ENCODE assay signal across 24 mouse cellular contexts in genomic region chrX:120044646-120045045, GRCm38 (mm10).
"Had no signal": no experiment of that assay in that cellular context is flagged by ENCODE, and none has a peak within 500 bp of the region (broad histone marks: within the 10 kb centered on the region; RNA-seq: fewer than 3 reads in every experiment).

No protein-coding gene starts in this region.

- H3K9me3 ChIP-seq: forebrain, embryonic 15.5 days; heart, embryonic 13.5 days; heart, embryonic 15.5 days; hindbrain, embryonic 13.5 days; hindbrain, embryonic 15.5 days; limb, embryonic 13.5 days; limb, embryonic 15.5 days had no signal

- H3K4me3 ChIP-seq: forebrain, embryonic 15.5 days; heart, adult 2 months; heart, embryonic 13.5 days; heart, embryonic 15.5 days; hindbrain, embryonic 13.5 days; hindbrain, embryonic 15.5 days; limb, embryonic 13.5 days; limb, embryonic 15.5 days had no signal

- DNase-seq: forebrain, postnatal 0 days; gastrocnemius, postnatal 14 days; gastrocnemius, postnatal 36 days; heart, adult 11 months; heart, adult 2 months; heart, postnatal 14 days; heart, postnatal 36 days; layer of hippocampus, adult 9-11 months; layer of hippocampus, postnatal 36 days; left cerebral cortex, postnatal 4 days; lung, adult 18-20 months had no signal

- H3K27me3 ChIP-seq: forebrain, embryonic 15.5 days; heart, embryonic 13.5 days; heart, embryonic 15.5 days; hindbrain, embryonic 13.5 days; hindbrain, embryonic 15.5 days; limb, embryonic 13.5 days; limb, embryonic 15.5 days had no signal

- H3K4me2 ChIP-seq: forebrain, embryonic 15.5 days; heart, embryonic 11.5 days; heart, embryonic 13.5 days; heart, embryonic 15.5 days; hindbrain, embryonic 13.5 days; hindbrain, embryonic 15.5 days; limb, embryonic 13.5 days; limb, embryonic 15.5 days; liver, embryonic 11.5 days had no signal

- H3K27ac ChIP-seq: forebrain, embryonic 15.5 days; heart, adult 2 months; heart, embryonic 13.5 days; heart, embryonic 15.5 days; hindbrain, embryonic 13.5 days; hindbrain, embryonic 15.5 days; hindbrain, postnatal 0 days; kidney, postnatal 0 days; limb, embryonic 13.5 days; limb, embryonic 15.5 days; liver, embryonic 14.5 days had no signal

- H3K36me3 ChIP-seq: forebrain, embryonic 15.5 days; heart, embryonic 13.5 days; heart, embryonic 15.5 days; hindbrain, embryonic 13.5 days; hindbrain, embryonic 15.5 days; limb, embryonic 13.5 days; limb, embryonic 15.5 days had no signal

- H3K4me1 ChIP-seq: forebrain, embryonic 15.5 days; heart, embryonic 13.5 days; heart, embryonic 15.5 days; hindbrain, embryonic 13.5 days; hindbrain, embryonic 15.5 days; limb, embryonic 13.5 days; limb, embryonic 15.5 days had no signal

- H3K9ac ChIP-seq: forebrain, embryonic 15.5 days; forebrain, postnatal 0 days; heart, embryonic 13.5 days; heart, embryonic 15.5 days; hindbrain, embryonic 13.5 days; hindbrain, embryonic 15.5 days; limb, embryonic 13.5 days; limb, embryonic 15.5 days; liver, embryonic 14.5 days had no signal

- ATAC-seq: forebrain, embryonic 15.5 days; forebrain, postnatal 0 days; hindbrain, postnatal 0 days; intestine, embryonic 16.5 days had no signal
